Mouse (Mus musculus) spleen, adult 18-20 months (tissue): ENCODE measurements around the gene D230025D16Rik.
A peak's percentile ranks its signal among the peaks of the same experiment; 100 is the strongest.

Experiments
- DNase-seq, 2 experiments: peaks; one replicate each; pipeline ENCODE4 v3.0.0; 2022; ENCODE audit warnings: mixed read lengths in 2 of 2

The D230025D16Rik gene

DNA sequence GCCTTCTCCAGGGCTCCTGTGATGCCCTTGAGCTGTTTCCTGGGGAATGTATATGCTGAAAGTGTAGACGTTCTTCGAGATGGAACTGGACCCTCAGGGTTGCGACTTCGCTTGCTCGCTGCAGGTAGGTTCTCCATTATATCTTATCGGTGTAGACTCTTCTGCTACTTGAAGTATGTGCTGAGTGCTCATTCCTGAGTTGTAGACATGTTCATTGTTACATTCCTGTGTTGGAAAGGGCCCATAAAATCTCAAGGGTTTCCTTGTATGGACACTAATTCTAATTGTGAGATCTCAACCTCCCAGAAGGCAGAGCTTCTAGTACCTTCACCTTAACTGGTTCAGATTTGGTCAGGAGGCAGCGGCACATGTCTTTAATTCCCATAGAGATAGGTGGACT, 16.1 kb downstream of the D230025D16Rik start:
- no peak for DNase-seq

DNA sequence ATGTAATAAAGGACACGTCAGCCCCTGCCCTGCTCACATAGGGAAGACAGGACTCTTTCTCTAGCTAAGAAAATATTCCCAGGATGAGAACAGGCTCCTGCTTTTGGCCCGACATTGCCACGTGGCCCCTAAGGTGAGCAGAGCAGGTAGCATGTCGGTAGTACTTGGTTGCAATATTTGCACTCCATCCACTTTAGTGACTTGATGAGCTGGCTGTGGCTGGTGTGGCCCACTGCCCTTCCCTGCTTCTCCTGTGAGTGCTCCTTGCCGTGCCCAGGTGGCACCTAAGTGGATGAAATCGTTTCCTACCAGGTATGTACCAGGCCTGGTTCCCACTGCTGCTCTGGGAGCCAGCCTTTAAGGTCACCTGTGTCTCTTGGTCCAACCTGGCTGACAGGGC, 27.0 kb downstream of the D230025D16Rik start:
- DNase-seq = no peak

DNA sequence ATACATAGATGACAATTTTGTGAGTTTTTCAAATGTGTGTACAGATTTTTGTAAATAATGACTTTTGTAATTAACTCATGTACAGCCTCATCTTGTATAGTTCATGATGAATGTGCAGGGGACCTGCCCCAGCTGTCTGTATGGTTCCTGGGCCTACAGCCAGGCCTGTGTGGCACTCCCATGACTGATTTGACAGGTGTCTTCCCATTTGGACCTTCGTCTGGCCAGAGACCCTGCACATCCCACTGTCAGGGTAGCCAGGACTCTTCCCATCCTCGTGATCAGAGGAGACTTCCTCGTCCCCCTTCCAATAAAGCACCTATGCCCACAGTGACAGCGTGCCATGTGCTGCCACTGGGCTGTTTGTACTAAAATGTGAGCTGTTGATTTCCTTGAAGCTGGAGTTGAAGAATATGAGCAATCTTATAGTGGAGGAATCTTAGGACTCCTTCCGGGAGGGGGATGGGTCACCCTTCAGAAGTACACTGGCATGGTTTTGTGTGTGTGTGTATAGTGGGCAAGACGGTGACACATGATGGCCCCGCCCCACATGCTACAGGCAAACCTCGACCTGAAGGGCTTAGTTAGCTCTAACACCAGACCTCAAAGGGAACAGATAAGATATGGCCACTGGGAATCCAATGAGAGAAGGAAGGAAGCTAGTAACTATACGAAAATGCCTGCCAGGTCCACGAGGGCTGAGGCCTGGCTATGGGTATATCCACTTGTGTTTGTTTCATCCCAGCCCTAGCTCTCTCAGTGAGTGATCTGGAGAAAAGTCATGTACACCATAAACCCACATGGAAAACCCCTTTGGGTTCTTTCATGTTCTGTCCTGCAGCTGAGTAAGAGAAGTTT, 28.0 kb downstream of the D230025D16Rik start:
- DNase-seq = no peak

DNA sequence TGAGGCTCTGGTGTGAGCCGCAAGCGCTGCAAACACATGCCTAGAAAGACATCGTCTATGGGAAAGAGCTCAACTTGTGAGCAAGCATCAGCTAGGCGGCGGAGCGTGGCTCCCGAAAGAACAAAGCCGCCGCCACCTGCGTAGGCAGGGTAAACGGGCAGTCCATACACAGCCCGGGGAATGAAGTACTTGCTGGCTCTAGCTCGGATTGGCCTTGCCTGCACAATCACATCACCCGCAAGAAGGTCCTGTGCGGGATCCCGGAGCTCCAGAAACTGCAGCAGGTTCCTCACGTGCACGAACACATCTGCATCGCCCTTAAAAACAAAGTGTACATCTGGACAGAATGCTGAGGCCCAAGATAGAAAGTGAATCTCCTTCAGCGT, 28.8 kb downstream of the D230025D16Rik start:
- DNase-seq = no peak

DNA sequence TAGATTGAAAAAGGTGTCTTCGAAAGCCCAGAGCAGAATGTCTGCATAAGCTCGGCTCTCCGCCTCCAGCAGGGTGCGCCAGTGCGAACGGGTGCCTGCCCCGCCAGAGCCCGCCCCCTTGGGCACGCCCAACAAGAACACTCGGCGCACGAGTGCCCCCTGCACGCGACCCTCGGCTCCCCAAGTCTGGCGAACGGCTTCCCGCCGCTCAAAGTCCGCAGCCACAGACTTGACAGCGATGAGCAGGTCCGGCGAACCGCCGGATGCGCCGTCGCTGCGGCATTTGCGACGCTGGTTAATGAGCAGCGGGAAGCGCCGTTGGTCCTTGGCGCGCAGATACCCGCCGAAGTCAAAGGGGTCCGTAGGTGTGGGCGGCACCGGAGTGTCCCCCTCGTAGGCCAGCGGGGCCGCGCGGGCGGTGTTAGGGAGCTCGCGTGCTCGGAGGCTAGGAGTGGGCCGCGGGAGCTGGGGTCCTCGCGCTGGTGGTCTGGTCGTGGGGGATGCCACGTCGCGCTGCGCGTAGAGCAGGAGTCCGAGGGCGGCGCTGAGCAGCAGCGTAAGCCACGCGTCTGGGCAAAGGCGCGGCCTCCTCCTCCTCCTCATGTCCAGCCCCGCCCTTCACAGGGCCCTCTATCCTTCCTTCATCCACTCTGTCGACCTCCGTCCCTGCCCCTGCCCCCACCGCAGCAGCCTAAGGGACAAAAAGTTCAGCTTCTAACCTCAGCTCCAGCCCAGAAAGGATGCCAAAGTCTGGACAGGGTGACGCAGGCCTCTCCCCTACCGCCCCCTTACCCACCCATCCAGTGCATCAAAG, 29.4 kb downstream of the D230025D16Rik start:
- DNase-seq = peak; percentile 79 to 94

DNA sequence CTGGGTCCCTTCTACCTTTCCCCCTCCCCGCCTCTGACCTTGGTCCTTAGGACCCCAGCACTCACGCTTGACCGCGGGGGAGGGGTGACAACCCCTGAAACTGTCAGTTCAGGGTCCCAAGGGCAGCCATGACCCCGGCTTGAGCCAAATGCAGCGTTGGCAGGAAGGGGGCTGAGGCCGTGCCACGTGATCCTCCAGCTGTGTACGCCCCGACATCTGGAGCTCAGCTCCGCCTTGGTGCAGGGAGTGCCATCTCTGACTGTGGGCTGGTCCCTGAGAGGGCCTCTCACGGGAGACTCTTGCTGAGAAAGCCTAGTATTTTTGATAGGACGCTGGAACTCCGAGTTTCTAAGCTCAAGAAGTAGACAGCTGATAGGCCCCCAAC, 30.0 kb downstream of the D230025D16Rik start, which contains the start of gene B3gnt9:
Gene B3gnt9 (minus strand): TSS at position 188 of the 385 bp plus-strand sequence.
- peak in 1 of 2 experiments; percentile 43 for DNase-seq

DNA sequence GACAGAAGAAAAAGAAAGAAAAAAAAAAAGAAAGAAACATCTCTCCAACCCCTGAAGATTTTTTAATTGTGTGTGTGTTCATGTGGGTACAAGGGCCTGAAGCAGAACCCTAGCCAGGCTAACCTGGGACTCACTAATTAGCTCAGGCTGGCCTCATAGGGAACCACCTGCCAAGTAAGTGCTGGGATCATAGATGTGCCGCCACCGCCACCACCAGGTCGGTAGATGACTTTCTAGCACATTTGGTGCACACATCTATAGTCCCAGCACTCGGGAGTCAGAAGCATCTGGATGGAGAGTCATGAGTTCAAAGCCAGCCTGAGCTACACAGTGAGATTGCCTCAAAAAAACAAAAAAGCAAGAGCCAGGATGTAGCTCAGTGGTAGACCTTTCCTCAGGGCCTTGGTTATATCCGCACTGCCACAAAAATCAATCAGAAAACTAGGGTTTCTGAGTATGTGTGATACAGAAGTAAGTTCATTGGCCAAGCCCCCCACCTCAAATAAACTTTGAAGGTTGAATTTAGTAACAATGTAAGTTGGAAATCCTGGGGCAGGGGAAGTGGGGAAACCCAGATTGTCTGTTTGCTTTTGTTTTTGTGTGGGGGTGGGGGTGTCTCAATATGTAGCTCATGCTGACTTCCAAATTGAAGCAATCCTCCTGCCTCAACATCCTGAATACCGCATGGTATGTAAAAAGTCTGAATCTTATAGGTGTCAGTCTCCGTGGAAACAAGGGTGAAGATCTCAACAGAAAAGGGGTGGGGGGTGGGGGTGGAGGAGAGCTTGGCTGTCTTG, 32.6 kb downstream of the D230025D16Rik start:
- no peak for DNase-seq

DNA sequence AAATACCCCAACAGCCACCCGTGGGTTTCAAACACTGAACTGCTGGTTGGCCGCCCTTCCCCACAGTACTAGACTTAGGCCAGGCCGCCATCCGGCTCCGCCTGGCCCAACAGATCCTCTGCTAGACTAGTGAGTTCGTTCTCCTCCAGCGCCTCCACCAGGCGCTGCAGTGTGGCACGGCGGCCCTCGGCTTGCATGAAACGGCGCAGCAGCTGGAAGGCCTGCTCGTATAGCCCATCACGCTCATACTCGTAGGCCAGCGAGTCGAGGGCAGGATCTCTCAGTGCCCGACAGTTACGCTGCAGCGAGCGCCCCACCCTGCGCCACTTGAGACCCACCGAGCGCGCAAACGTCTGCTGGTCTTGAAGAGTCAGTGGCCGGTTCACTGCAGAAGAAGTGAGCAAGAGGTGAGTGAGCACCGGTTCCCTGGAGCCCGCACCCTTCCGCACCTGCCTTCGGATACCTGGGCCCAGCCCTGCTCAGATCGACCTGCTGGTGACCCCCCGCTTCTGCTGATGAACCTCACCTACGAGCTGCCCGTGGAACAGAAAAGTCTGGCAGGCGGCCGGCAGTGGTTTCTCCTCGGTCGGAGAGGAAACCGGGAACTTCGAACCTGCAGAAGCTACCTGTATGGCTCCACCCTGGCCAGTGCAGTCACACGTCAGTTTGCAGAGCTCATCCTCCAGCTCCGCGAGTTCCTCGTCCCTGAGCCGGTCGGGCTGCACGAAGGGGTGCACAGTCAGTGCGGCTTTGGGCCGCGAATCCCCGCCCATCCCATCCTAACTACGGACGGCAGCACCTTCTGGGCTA, 34.2 kb downstream of the D230025D16Rik start:
- no peak for DNase-seq

DNA sequence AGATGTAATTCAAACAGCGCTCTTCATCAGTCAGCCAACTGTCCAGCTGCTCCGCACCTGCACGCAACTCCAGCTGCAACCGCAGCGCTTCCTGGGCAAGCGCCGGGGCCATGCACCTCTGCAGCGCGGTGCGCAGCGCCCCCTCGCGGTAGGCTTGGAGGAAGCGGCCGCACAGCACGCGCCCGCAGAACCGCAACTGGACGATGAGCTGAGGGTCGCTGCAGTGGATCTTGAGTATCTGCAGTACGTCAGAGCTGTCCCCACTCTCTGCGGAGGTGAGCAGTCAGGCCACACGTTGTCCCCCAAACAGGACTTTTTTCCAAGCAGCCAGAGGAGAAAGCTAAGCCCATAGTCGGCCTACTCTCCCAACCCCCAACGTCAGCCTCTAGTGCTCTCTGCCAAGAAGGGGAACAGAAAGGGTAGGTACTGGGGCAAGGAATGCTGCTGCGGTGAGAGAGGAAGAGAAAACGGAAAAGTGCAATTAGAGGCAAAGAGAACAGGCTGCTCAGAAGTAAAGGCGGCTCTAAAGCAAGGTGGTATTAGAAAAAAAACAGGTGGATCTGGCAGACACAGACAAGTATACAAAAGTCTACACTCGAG, 34.9 kb downstream of the D230025D16Rik start:
- peak; percentile 60 to 78 for DNase-seq

DNA sequence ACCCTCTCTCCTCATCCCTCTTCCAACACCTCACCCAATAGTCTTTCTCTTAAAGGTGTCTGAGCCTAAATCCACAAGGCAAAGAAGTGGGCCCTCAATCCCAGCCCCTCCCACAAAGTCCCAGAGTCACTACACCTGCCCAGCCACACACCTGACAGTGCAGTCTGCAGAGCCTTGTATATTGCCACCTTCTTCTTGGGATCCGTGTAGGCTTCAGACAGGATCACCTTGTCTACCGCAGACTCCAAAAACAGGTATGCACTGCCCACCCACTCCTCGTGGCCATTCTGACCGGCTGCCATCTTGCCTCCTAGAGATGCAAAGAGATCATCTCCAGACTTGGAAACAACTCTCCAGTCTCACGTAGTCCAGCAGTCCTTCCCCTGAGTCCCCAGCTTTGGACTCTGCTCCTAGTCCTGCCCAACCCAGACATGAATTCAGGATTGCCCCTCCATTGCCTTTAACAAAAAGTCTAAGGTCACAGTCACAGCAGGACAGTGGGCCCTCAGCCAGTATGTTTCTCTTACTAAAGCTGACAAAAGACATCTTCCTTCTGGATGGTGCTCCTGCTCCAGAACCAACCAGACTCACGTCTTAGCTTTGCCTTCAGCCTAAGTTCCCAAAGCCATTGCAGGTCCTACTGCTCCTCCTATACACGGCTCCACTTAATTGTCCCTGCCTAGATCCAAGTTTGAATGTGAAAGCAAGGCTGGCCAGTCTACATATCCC, 35.6 kb downstream of the D230025D16Rik start:
- no peak for DNase-seq

DNA sequence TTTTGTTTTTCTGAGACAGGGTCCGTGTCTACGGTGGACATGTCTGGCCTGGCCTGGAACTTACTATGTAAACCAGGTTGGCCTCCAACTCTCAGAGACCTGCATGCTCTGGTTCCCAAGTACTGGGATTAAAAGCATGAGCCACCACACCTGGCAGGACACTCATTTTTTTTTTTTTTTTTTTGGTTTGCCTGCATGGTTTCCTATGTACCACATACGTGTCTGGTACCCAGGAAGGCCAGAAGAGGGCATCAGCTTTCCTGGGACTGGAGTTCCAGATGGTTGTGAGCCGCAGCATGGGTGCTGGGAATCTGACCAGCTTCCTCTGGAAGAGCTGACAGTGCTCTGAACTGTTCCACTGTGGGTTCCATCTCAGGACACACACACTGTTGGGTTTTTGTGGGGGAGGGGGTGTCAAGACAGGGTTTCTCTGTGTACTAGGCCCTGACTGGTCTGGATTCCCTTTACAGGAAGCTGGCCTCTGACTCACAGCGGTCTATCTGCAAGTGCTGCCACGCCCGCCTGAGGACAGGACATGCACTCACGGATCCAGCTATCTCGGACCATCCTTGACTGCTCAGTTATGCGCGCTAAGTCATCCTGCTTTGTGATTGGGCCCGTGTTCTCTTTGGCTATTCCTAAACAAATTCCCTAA, 36.5 kb downstream of the D230025D16Rik start:
- no peak for DNase-seq

DNA sequence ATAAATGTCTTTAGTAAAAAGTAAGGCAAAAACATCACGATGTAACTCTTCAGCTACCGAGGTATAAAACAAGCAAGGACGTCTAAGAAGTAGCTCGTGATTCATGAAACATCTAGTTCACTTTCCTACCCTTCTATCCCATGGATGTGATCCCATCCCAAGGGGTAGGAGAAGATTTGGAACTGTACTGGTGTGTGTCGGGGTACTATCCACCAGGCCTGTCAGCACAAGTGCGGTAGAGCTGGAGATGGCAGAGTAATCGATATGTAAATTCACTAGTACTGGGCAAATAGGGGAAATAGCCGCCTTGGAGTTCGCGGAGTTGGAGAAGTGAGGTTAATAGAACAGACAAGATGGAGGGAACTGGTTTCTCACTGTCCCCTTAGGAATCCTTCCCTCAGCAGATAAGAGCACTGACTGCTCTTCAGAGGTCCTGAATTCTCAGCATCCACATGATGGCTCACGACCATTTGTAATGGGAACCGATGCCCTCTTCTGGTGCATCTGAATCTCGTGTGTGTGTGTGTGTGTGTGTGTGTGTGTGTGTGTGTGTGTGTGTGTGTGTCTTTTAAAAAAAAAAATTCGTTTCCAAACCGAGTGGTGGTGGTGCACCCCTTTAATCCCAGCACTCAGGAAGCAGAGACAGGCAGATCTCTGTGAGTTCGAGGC, 38.4 kb downstream of the D230025D16Rik start:
- no peak for DNase-seq

DNA sequence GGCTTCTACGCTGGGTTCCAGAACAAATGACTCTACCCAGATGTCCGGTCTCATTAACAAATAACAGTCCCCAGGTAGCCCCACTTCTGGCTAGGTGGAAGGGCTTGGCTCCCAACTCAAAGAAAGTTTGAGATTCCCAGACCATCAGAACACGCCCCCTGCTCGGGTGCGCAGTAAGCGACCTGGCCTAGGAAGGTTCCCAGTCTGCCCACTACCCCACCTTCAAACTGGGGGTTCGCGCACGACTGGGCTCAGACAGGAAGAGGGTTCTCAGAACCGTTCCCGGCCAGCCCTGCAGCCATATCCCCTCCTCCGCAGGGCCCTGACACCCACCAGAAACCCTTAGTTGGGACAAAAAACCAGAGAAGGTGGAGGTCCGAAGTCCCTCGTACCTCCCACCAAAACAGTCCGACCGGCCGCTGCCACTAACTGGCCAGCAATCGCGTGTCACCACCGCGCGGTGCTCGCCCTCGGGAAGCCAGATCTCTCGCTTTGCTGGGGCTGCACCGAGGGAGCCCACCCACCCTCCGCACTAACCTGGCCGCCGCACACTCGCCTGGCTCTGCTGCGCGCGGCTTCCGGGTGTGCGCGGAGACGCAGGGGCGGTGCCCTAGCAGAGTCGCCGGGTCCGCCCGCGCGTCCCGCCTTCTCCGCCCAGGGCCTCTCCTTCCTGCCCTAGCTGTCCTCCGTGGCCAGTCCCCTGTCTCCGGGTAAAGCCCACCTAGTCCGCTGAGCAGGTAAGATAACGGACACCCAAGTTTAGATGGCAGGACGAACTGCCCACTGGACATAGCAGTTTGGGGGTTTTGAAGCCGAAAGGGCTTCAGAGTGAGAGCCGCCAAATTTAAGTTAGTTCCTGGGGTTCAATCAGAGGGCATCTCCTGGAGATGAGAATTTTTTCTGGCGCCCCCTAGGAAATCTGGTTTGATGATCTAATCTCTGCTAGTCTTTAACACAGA, 39.4 kb downstream of the D230025D16Rik start, which contains the start of the genes Tradd and Fbxl8:
Gene Tradd (minus strand): TSS at position 586 of the 959 bp plus-strand sequence.
Gene Fbxl8 (plus strand): TSS at position 625 of the 959 bp plus-strand sequence.
- peak; percentile 71 to 77 for DNase-seq

DNA sequence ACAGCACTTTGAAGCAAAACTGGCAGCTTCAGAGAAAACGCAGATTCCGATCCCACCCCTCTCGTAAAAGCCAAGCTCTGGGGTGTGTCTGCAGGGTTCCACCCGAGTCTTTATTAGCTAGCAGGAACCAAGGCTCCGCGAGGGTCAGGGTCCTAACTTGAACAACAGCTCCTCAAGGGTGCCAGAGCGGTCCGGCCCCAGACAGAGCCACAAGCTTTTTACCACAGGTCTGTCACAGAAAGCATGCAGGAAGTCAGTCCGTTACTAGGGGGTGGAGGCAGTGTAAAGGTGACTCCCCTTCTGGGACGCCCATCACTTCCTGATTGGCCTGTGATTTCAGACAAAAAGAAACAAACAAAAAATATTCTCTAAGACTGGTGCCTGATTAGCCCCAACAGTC, 40.2 kb downstream of the D230025D16Rik start:
- DNase-seq = peak in 1 of 2 experiments; percentile 44

DNA sequence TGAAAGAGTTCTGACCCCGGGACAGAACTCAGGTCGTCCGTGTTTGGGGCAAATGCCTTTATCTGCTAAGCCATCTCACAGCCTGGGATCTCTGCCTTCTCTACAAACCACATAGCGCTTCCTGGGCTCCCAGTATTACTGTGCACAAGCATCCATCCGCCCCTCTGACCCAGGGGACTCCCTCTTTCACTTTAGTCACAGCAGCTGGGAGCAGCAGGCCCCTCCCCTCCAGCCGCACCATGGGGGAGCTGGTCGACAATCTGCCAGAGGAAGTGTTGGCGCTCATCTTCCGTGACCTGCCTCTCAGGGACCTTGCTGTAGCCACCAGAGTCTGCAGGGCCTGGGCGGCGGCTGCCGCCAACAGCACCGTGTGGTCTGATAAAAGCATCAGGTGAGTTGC, 41.8 kb downstream of the D230025D16Rik start:
- DNase-seq = peak; percentile 49 to 56

DNA sequence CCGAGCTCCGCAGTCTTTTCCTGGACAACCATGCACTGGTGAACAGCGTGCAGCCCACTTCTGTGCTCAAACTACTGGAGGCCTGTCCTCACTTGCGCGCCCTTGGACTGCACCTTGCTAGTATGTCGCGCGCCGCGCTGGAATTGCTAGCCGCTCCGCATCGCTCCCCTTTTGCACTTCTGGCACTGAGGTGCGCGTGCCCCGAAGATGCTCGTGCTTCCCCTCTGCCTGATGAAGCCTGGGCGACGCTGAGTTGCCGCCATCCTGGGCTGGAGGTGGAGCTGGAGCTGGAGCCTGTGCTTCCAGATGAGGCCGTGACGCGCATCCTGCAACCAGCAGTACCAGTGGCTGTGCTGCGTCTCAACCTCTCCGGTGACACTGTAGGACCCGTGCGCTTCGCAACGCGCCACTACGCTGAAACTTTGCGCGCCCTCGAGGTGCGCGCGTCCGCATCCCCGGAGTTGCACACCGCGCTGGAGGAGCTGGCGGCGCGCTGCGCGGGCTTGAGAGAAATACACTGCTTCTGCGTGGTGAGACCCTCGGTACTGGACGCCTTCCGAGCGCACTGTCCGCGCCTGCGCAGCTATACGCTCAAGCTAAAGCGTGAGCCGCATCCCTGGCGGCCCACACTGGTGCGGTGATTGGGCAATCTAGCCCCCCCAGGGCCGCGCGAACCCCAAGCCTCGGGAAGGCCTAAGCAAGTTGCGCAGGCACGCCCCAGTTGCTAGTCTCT, 43.6 kb downstream of the D230025D16Rik start:
- DNase-seq = no peak

DNA sequence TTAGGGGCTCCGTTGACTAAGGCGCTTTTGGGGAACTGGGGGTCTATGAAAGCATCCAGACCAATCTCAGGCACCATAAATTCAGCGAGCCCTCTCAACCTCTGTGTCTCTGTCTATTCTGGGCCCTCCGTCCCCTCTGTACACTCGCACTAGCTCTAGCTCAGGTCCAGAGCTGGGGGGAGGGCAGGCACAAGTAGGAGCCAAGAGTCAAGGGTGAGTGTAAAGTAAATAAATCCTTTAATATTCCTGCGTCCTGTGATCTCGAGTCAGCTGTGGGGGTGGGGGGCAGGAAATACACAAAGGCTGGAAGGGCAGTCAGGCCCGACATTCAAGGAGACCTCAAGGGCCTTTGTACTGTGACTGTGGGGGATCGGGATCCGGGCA, 44.1 kb downstream of the D230025D16Rik start:
- DNase-seq = no peak
